Mouse (Mus musculus) MN1 (cell line): ENCODE data around the gene Bysl.
A peak's percentile ranks its signal among the peaks of the same experiment; 100 is the strongest.
"Not testable (repeated sequence)": the region's sequence is repeated elsewhere in the genome, so short reads cannot be mapped to it uniquely, and the experiment has no call there.

Source experiments
- DNase-seq: peaks from one replicate; pipeline ENCODE4 v3.0.0-alpha.2; 2016; ENCODE audit warnings: low spot score

Bysl gene

GRCm38 (mm10) chr17:47618556-47619311 is 7.4 kb upstream of the Bysl start:
- peak; percentile 21 for DNase-seq

- DNase-seq: no peak
Measured at GRCm38 (mm10) chr17:47617605-47618307, 6.5 kb upstream of the Bysl start.

GRCm38 (mm10) chr17:47616652-47617051 is 5.4 kb upstream of the Bysl start:
- DNase-seq: no peak

- DNase-seq: no peak
Measured at GRCm38 (mm10) chr17:47616119-47616518, 4.8 kb upstream of the Bysl start.

- DNase-seq: peak; percentile 64
Measured at GRCm38 (mm10) chr17:47614018-47614417, 2.7 kb upstream of the Bysl start.

- no peak for DNase-seq
Measured at GRCm38 (mm10) chr17:47611661-47611982, 330 bp upstream of the Bysl start.

GRCm38 (mm10) chr17:47609182-47609581 is 2.1 kb downstream of the Bysl start:
- no peak for DNase-seq

- DNase-seq: peak; percentile 38
Measured at GRCm38 (mm10) chr17:47606220-47606619, 5.1 kb downstream of the Bysl start.

- no peak for DNase-seq
Measured at GRCm38 (mm10) chr17:47602289-47602688, 9.0 kb downstream of the Bysl start.

- no peak for DNase-seq
Measured at GRCm38 (mm10) chr17:47601389-47601755, 9.9 kb downstream of the Bysl start.

- peak; percentile 29 for DNase-seq
Measured at GRCm38 (mm10) chr17:47600601-47601388, 10.5 kb downstream of the Bysl start.

GRCm38 (mm10) chr17:47599511-47600297 is 11.6 kb downstream of the Bysl start:
- DNase-seq: peak; percentile 25

GRCm38 (mm10) chr17:47598580-47599304 is 12.6 kb downstream of the Bysl start:
- not testable (repeated sequence) for DNase-seq

GRCm38 (mm10) chr17:47597838-47598579 is 13.3 kb downstream of the Bysl start:
- peak; percentile 88 for DNase-seq

GRCm38 (mm10) chr17:47597261-47597660 is 14.0 kb downstream of the Bysl start:
- no peak for DNase-seq

- DNase-seq: no peak
Measured at GRCm38 (mm10) chr17:47596839-47597164, 14.5 kb downstream of the Bysl start.

- peak; percentile 27 for DNase-seq
Measured at GRCm38 (mm10) chr17:47596162-47596838, 15.0 kb downstream of the Bysl start.

GRCm38 (mm10) chr17:47595248-47596161 is 15.8 kb downstream of the Bysl start:
- DNase-seq: peak; percentile 70

- DNase-seq: no peak
Measured at GRCm38 (mm10) chr17:47594969-47595247, 16.4 kb downstream of the Bysl start.
